Mouse (Mus musculus) heart, adult 11 months (tissue): ENCODE data around the gene Kcnip4.

Experiments used
- DNase-seq: peaks from one replicate; pipeline ENCODE4 v3.0.0; 2022

The Kcnip4 gene

DNA sequence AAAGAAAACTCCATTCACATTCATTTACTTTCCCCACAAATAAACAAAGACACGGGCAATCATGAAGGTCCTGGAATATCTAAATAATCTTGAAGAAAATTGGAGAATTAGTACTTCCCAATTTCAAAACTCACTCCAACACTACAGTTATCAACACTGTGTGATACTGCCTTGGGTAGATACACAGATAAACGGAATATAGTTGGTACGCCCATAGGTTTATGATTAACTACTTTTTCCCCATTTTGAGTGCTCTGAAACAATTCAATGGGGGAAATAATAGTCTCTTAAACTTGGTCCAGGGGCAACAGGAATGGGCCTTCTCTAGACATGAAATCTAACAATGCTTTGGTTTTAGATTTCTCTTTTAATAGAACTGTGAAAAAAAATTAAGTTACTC is 978.9 kb downstream of the Kcnip4 start:
- DNase-seq, result no peak

DNA sequence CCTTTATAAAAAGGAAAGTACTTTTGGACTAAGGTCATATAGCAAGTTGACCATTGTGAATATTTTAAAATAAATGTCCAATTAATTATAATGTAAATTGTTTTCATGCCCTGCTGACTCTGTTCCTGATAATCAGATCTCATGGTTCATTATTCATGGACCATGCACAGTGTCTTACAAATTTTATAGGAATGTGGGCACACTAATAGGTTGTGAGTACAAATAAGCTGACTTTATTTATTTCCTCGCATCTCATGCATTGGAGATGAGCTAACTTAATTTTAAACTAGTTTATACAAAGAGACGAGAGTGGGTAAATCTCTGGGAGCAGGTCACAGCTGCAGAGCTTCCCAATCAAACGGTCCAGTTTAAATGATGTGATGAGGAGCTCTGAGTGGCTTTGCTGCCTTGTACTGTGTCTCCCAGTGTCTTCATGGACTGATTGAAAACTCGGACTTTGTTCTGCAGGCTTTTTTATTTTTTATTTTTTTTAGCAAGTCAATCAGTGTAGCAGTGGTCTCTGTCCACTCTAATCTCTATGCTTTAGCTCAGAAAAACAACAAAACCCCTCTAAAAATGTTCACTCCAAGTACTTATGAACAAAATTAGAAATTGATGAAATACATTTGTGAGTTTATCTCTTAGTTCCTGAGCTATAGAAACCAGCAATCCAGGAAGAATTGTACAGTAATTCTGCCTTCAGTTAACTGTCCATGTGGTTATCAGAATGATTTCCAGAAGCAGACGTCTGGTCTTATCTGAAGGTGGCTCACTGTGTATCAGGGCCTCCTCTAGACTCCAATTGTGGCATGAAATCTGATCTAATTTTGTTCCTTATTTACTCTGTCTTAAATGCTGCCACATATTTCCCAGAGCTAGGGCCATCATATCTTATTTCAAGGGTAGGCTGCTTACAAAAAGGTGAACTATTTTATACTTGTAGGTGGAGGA is 979.6 kb downstream of the Kcnip4 start:
- DNase-seq, result no peak

DNA sequence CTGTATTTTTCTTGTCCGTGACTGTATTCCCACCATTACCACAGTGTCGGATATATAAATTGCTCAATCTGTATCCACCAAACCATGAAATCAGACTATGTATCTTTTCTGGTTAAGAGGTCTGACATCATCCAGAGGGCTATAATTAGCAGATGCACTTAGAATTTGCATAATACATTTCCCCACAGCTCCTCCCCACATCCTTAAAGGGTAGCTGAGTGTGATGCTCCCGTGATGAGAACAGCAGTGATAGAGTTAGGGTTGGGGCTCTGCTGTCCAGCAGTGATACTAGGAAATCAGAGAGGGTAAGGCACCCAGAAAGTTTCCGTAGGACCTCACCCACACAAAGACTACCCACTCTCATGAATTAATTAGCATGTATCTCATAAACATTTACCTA is 1006.7 kb downstream of the Kcnip4 start:
- DNase-seq, result no peak

DNA sequence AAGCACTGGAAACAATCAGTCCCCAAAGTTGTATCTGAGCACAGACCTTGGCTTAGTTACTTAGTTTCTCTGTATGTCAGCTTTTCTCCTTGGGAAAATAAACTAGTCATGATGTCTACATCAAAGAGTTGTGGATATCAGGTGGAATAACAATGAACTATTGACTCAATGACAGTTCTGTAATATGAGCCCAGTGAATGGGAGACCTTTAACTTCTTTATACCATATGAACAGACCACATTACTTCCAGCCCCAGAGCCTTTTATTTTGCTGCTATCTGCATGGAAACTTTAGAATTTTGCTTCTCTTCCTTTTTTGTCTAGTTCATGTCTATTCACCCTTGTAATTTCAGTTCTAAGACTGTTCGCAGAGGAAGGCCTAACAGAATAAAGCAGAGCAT is 1011.4 kb downstream of the Kcnip4 start:
- no peak for DNase-seq

DNA sequence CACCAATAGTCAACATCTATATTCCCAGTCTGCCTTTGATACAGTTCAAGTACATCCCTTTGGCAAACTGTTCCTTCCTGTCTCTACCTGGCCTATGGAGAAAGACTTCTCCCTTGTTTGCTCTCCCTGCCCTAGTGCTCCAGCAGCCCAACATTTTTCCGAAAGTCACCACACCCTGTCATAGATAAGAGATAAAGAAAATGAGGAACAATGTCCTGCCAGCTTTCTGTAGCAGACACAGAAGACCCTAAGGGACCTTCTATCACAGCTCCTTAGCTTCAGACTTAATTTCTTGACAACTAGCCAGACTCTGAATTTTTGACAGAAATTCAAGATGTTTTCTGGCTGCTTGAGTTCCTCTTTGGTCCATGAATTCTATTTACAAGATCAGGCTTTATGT is 1013.4 kb downstream of the Kcnip4 start:
- no peak for DNase-seq

DNA sequence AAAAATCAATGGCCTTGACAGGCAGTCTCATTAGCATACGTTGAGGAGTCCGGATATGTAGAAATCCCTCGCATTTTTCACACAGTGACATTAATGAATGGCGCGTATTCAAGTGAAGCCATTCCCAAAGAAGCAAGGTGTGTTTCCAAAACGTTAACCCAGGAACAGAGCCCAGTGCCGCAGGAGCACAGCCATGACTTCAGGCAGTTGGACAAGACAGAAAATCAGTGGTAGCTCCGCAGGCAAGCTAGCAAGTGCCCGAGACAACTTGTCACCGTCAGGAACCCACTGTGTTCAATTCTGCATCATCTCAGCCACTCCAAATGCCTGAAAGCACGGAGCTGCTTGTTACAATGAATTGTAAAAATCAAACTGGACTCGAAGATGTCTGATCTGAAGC is 1014.5 kb downstream of the Kcnip4 start:
- no peak for DNase-seq

DNA sequence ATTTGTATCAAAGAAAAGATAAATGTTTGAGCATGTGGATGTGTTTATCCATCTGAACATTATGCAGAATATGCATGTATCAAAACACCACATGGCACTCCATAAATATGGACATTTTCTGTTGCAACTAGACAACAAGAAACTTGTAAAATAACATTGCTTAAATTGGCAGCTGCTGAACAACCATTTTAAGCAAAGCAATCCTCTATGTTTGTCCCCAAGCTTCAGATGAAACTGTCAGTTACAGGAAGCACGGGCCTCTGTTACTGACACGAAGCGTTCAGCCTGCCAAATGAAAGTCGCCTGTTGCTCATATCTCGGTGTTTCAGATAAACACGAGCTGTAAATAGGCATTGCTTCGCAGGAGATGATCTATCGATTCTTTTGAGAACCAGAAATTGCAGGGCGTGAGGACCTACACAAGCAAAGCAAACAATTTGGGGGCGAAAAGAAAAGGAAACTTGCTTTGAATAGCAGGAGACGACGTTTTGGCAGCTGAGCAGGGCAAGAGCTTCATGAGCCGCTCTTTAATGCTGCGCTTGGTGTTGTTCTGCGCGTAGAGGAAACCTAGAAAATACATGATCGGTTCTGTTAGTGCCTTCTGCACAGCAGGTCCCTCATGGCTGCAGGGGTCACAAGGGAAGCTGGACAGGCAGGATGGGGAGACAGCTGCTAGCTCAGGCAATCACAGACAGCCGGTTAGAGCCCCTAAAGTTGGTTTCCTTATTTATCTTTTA is 1015.3 kb downstream of the Kcnip4 start:
- DNase-seq, result no peak

DNA sequence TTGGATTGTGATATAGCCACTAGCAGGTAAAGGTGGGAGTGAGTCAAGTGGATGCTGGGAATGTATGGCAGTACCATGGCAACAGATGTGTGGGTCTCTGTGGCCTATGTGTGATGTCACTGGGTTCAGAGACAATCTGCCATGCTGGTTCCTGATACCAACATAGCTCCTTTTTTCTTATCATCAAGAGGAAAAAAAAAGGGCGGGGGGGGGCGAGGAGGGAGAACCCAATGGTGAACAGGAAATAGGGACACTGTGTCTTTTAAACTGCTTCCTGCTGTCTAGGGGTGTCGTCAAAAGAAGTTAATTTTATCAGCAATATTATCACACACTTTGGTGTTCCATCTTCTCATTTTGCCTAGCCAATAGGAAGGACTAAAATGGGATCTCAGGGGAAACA is 1021.6 kb downstream of the Kcnip4 start:
- no peak for DNase-seq

DNA sequence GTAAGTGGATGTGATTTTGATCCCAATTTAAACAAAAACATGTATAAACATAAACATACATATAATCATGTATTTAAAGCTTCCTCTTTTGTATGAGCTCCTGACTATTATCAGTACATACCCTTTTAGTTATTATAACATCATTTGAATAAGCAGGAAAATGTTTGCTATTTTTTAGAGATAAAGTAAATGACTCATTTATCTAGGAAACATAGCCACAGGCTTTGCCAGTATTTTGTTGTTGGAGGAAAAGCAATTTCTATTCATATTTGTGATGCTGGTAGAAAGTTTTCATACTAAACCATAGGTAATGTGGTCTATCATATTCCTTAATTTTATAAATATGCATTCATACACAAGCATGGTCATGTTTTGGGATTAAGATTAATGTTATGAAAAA is 1022.3 kb downstream of the Kcnip4 start:
- DNase-seq, result no peak

DNA sequence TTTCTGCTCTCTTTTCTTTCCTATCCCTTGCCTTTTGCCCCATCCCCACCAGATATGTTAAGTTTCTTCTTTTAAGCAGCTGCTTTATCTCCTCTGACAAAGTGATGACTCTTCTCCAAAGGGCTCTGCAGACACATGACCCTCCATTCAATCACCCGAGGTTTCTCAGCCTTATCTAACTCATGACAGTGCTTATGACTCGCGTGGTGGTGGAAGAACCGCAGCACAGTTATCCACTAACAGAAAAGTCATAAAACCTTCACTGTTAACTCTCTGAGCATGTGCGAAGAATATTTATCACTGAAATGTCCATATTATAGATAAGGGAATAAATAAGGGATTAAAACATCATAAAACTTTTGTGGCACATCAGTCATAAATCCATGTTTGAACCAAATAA is 1024.5 kb downstream of the Kcnip4 start:
- no peak for DNase-seq

DNA sequence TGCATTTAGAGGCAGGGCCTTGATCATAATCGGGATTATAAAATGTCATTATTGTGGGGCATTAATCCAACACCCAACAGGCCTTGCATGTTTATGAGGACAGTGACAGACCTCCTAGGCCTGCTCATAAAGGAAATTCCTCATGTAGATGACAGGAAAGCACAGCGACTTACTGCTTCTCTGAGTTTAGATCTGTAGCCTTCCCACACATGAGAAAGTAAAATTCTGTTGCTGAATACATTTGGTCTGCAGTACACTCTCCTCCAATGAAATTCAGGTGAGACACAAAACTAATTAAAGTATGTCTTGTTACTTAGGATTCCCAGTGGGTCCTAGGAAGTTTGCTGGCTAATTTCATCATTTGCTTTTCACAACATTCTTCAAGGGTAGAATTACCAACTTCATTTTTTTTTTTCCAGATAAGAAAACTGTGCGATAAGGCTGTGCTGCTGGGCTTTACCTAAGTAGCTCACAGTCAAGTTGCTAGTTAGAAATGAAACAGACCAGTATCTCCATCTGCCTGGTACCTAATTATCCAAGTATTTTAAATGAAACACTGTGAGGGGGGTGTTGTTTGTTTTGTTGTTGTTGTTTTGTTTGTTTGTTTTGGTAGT is 1033.7 kb downstream of the Kcnip4 start:
- DNase-seq, result no peak

DNA sequence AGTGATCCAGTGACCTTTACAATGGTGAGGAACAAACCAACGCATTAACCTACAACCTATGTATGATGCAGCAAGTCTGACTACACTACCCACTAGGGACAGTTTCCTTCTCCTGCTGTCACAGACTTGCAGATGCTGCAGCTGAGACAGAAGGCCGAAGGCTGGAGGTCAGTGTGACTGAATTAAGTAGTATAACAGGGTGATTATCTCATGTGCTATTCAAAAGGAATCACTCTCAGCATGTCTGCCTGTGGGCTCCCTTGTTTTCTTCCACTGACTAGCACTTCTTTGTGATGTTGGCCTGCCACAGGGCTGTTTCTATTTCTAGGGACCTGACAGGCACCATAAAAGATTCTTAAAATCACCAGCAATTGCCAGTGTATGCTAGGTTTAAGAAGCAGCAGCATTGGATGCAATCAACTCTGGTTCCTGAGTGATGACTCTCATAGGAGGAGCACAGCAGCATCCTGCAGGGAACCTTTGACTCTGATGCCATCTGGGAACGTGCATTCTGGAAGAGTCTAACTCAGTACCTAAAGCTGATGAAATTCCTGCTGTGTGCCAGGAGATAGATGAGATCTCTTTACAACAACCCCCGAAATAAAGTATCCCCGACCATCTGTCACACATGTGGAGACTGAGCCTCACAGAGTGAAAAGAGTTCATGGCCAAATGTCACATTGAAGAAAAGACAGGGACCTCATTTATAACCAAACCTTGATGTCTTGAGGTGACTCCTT is 1035.0 kb downstream of the Kcnip4 start:
- no peak for DNase-seq

DNA sequence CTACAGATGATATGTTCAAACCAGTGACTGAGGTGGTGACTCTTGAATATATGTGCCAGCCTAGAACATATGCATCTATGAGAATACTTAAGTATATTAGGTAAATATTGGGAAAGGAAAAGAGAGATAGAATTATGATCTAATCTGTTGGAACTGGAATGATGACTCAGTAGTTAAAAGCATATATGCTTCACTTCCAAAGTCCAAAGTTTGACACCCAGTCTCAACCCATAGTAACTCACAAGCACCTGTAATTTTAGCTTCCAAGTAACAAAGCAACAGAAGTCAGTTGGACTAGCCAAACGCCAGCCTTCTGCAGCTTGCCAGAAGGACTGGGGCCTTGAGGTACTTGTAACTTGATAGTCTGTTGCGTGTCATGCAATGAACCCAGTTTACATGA is 1041.6 kb downstream of the Kcnip4 start:
- DNase-seq, result no peak

DNA sequence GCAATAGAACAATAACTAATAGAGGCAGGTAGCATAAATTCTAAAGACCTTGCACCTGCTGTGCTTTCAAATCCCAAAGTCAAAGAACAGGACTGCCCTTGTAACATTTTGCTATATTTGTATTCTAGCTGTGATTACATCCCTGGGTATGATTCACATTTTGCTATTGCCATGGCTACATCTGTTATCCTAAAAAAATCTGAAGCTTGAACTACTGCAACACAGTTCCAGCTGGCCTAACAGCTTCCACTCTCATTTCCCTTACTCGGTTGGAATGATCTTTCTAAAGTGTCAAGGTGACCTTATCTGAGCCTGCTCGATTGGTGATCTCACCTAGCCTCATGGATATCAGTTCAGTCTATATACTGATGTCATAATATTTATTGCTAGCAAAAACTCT is 1064.5 kb downstream of the Kcnip4 start:
- no peak for DNase-seq

DNA sequence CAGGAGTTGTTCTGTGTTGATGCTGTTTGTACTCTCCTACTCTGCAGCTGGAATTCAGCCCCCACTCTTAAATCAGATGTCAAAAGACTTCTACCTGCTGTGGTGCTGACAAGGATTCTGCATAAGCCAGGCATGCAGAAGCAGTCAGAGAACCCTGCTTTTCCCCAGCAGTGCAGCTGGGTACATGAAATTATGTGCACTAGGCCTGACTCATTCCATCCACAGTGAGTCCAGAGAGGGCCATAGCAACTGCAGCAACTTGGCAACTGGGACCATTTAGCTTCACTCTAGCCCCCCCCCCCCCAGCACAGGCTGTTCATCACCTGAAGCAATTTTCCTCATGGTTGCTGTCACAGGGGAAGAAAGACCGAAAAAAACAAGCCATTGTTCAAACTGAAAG is 1075.8 kb downstream of the Kcnip4 start:
- no peak for DNase-seq

DNA sequence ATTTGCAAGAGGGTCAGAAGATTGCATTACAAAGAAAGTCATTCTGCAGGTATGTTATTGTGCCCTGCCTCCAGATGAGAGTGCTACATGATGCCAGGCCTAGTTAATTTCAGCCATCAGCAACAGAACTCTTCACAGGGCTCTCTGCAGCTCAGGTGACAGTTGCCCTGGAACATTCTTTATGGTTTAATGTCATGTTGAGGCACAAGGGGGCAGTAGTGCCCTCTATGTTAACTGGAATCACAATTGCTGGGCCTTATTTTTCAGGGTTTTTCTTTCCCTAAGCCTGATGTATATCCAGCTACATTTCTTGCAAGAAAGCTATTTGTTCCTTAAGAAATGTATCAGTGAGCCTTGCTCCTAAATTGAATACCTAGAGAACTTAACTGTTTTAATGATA is 1094.2 kb downstream of the Kcnip4 start:
- DNase-seq, result no peak

DNA sequence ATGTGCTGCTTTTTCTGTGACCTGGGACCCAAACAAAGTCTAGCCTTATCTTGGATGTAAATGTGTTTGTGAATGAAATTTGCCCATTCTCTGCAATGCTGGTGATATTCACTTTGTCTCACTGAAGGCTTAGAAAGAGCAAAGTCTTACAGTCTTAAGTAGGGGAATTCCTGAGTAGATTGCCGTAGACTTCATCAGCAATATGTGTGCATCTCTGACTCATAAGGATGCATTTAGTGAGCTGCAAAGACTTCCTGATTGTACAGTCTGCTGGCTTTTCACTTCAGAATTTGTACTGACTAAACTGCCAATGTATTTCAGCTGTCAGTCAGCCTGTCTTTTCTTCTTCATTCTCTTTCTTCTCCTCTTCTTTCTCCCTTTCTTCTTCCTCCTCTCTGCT is 1102.8 kb downstream of the Kcnip4 start:
- DNase-seq, result no peak

DNA sequence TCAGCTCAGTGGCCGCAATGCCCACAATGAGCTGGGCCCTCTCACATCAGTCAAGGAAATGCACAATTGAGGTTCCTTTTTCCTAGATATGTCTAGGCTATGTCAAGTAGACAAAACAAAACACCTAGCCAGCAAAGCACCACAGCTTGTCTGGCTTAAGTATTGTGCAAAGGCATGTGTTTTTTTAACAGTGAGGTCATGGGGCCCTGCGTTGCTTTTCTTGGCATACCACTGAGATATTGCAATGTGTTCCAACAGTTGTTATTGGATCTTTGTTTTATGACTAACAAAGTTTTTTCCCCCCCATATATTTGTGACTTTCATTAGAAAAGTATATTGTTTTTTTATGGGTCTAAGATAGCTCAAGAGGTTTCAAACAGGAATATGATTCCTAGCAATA is 1105.0 kb downstream of the Kcnip4 start:
- DNase-seq, result no peak

DNA sequence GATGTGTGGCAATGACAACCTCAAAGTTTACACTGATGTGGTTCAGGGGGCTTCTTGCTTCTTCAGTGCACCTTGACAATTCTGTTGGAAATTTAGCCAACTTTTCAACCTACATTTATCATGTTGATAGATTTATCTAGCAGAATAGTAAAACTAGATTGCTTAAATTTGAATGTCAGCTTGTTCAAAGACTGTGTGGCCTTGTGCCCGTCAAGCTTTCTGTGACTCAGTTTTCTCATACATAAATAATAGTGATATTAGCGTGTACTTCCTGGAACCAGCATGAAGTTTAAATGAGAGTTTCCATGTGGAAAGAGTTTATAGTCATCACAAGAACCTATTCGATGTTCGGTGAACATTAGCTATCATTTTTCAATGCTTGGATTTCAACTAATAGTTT is 1112.4 kb downstream of the Kcnip4 start:
- DNase-seq, result no peak

DNA sequence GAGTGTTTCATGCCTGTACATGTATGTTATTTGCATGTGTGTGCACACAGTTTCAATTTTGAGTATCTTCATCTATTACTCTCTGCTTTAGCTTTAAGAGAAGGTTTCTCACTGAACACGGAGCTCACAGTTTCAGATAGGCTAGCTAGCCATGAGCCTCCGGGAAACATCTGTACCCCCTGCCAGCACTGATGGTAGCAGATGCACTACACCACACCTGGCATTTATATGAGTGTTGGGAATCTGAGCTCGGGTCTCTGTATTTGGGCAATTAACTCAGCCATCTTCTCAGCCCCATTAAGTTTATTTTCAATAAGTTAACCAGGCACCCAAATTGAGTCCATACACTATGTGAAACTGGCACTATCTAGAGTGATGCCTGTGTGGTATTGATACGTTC is 1113.2 kb downstream of the Kcnip4 start:
- DNase-seq, result no peak

DNA sequence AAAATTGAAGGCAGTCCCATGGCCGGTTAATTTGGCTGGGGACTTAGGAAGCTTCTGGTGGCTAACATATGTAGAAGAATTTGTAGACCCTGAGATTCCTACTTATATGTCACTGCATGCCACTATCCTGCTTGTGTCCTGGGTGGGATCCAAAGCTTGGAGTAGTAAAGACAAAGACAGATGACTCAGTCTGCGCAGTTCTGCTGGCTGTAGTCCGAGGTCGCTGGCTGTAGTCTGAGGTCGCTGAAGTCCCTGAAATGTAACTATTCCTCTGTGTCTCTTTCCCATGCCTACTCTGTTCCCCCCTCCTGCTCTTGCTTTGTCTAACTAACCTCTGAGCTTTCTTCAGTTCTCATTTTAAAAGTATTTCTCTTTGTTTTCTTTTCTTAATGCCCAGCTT is 1114.4 kb downstream of the Kcnip4 start:
- no peak for DNase-seq

DNA sequence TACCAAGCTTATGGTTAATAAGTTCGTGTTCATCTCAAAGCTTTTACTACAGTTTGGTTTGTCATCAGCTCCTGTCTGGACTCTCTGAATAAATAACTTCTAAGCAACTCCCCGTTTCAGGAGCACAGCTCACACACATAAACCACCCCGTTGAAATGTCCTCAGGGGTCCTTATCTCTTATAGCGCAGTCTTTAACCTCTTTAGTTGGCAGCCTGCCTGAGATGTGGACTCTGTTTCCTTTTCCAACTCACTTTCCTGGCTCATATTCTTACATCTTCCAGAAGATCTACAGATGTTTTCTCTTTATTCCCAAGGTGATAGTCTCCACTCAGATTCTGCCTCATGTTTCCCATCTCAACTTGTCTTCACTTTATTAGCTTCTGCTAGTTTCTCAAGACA is 1116.4 kb downstream of the Kcnip4 start:
- DNase-seq, result no peak

DNA sequence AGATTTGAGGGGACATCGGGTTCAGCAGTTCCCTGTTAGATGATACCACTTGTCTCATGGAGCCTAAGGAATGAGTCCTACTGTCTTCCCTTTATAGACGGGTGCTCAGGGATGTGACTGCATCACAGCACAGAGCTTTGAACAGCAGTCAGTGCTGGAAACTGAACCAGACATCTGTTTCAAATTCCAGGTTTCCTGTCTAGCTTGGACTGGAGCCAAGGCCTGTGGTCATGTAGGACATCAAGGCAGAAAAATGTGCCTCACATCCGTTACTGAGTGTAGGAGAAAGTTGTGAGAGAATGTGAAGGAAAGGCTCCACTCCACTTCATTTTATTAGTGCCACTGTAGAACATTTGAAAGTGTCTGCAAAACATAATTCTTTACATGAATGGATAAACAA is 1122.2 kb downstream of the Kcnip4 start:
- no peak for DNase-seq
